Mouse (Mus musculus) neutrophil, adult 65 days (primary cell): ENCODE measurements around the gene Slc34a2. TPM values are rescaled to one million over a fixed set of nuclear protein-coding genes. Genes with fewer than 3 reads are reported as not detected.

Source experiments
- total RNA-seq: library from RNA; stranded (reverse); gene quantifications from 2 replicates; pipeline ENCODE4 v1.2.4, GENCODE M21; 2023

Gene Slc34a2
- not detected in 2 replicates for total RNA-seq

DNA sequence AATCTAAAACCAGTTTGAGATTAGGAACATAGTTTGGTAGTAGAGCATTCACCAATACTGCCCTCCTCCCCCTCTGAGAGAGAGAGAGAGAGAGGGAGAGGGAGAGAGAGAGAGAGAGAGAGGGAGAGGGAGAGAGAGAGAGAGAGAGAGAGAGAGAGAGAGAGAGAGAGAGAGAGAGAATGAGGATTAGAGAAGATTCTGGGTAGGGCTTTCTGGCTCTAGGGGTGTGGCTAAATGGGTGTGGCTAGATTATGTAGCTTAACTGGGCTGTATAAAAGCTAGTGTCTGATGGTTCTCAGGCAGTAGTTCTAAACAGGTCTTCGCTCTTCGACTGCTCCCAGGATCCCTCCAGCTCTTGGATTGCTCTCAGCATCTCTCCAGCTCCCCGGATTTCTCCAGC is at the start of gene Slc34a2:
Slc34a2 (plus strand) TSS at position 301 of the 400 bp plus-strand sequence.

Other genes starting within 250 kb of the Slc34a2 start
- gene Anapc4, start 204.1 kb upstream of the Slc34a2 start, total RNA-seq: 37.0 and 45.4 TPM in 2 replicates
- gene Sel1l3, start 175.8 kb downstream of the Slc34a2 start, total RNA-seq: not detected in 2 replicates
- 26.5 and 30.3 TPM in 2 replicates for gene Smim20, start 229.0 kb downstream of the Slc34a2 start, total RNA-seq